Mouse (Mus musculus): Measurements from ENCODE around the gene Sirt1.
"Not testable (repeated sequence)": the region's sequence is repeated elsewhere in the genome, so short reads cannot be mapped to it uniquely, and the experiment has no call there.

The Sirt1 gene

DNA sequence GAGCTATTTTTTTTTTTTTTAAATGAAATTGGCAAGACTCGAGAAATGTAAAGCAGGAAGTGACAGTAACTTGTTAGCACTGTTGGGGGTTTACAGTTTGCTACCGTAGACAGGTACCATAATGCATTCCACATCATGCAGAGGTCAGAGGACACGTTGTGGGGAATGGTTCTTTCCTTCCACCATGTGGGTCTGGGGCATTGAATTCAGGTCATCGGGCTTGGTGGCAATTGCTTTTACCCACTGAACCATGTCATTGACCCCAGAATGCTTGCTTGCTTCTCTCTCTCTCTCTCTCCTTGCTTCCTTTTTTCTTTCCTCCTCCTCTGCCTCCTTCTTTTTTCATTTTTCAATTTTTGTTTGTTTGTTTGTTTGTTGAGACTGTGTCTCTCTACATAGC is 7.4 kb upstream of the Sirt1 start:
- no peak for DNase-seq (ENCODE audit: low read depth)

GRCm38 (mm10) chr10:63386991-63387390 is 5.5 kb upstream of the Sirt1 start:
- no peak for DNase-seq (ENCODE audit: low read depth)

DNA sequence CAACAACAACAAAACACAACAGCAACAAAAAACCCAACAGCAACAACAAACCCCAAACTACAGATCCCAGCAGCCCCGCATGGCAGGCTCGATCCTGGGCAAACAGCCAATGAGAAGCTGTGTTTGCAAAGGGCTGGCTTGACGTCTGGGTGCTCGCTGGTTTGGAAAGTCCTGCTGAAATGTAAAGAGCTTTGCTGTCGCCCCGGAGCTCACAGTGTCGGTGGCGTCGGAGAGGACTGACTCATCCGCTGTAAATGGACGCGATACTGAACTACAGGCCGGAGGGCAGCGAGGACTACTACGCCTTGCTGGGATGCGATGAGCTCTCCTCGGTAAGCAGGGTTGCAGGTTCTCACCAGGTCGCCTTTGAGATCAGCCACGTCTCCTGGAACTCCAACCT is 4.9 kb upstream of the Sirt1 start:
- peak; percentile 21 for DNase-seq (ENCODE audit: low read depth)

GRCm38 (mm10) chr10:63385897-63386296 is 4.4 kb upstream of the Sirt1 start:
- not testable (repeated sequence) for DNase-seq (ENCODE audit: low read depth)

GRCm38 (mm10) chr10:63382372-63383279 is 1.1 kb upstream of the Sirt1 start, which contains the start of gene Dnajc12:
Gene Dnajc12 (plus strand): TSS chr10:63382443.
- DNase-seq (ENCODE audit: low read depth): peak; percentile 91

- no peak for DNase-seq (ENCODE audit: low read depth)
Measured at GRCm38 (mm10) chr10:63378948-63379680, 2.4 kb downstream of the Sirt1 start.

- peak; percentile 34 for DNase-seq (ENCODE audit: low read depth)
Measured at GRCm38 (mm10) chr10:63377468-63377867, 4.0 kb downstream of the Sirt1 start.

DNA sequence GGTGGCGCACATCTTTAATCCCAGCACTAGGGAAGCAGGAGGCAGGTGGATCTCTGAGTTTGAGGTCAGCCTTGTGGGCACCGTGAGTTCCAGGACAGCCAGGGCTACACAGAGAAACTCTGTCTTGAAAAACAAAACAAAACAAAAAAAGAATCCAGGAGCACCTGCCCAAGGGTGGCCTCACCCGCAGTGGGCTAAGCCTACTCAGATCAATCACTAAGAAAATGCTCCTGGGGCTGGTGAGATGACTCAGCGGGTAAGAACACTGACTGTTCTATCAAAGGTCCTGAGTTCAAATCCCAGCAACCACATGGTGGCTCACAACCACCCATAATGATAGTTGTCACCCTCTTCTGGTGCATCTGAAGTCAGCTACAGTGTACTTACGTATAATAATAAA is 5.2 kb downstream of the Sirt1 start:
- DNase-seq (ENCODE audit: low read depth): no peak

DNA sequence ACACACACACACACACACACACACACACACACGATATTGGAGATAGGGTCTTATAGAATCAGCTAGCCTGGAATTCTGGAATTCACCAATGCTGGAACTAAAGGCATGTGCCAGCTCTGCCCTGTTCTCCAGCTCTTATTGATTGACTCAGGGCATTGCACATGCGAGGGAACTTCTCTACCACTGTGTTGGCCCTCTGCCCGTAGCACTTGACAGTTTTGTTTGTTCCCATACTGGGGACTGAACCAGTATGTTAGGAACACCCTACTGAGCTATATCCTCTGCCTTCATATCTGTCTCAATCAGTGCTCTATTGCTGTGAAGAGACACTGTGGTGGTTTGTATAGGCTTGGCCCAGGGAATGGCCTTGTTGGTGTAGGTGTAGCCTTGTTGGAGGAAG is 13.5 kb downstream of the Sirt1 start:
- no peak for DNase-seq (ENCODE audit: low read depth)

DNA sequence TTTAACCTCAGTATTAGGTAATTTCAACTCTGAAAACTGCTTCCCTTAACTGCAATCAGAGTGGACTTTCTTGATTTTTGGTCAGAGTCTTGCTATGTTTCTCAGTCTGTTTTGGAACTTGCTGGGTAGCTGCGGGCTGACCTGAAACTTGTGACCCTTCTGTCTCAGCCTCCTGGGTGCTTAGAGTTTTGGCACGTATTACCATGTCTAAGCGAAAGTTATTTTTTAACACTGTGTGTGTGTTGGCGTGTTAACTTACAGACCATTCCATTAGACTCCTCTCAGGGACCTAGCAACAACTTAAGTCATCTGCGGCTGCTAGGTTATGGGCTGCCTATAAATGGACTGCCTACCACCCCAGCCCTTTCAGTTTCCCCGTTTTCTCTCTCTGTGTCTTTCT is 14.1 kb downstream of the Sirt1 start:
- DNase-seq (ENCODE audit: low read depth): no peak

DNA sequence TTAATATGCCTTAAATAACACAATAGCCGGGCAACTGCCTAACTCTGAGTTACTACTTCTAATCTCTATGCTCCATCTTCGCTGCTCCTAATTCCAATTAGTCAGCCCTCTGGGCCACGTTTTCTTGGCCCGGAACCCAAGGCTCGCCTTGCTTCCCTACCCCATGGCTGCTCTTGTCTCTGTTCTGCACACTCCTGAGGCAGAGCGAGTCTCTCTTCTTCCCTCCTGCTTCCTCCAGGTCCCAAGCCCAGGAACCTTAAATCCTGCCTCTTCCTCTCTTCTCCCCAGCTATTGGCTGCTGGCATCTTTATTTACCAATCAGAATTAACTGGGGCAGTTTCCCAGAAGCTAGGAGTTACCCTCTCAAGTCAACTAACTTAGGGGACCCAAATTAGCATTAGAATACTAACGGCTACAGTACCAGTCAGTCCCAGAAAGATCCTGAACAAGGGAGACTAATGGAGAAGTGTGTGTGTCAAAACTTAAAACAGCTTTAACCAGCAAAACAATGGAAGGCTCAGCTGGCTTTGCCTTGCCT is 15.5 kb downstream of the Sirt1 start:
- DNase-seq (ENCODE audit: low read depth): no peak

- no peak for DNase-seq (ENCODE audit: low read depth)
Measured at GRCm38 (mm10) chr10:63360502-63360901, 21.0 kb downstream of the Sirt1 start.

GRCm38 (mm10) chr10:63352111-63352510 is 29.4 kb downstream of the Sirt1 start:
- DNase-seq (ENCODE audit: low read depth): no peak

DNA sequence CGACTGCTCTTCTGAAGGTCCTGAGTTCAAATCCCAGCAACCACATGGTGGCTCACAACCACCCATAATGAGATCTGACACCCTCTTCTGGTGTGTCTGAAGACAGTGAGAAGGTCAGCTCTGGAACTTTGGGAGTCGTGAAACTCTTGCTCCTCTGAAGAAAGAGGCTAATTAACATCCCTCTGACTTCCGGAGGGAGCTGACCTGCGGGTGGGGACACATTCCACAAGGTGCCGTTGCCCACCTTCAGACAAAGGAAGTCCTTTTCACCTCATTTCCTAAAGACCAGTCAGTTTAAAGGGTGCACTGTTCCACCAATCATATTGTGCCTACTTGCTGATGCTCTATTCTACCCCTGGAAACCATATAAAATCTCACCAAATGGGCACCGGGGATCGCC is 30.4 kb downstream of the Sirt1 start:
- DNase-seq (ENCODE audit: low read depth): not testable (repeated sequence)

GRCm38 (mm10) chr10:63350666-63351065 is 30.8 kb downstream of the Sirt1 start:
- DNase-seq (ENCODE audit: low read depth): no peak

GRCm38 (mm10) chr10:63348291-63348690 is 33.2 kb downstream of the Sirt1 start:
- DNase-seq (ENCODE audit: low read depth): no peak

GRCm38 (mm10) chr10:63344751-63345150 is 36.8 kb downstream of the Sirt1 start:
- DNase-seq (ENCODE audit: low read depth): no peak

- no peak for DNase-seq (ENCODE audit: low read depth)
Measured at GRCm38 (mm10) chr10:63341351-63341750, 40.2 kb downstream of the Sirt1 start.

- peak; percentile 29 for DNase-seq (ENCODE audit: low read depth)
Measured at GRCm38 (mm10) chr10:63338914-63339643, 42.4 kb downstream of the Sirt1 start.

GRCm38 (mm10) chr10:63337951-63338836 is 43.3 kb downstream of the Sirt1 start:
- peak; percentile 6 for DNase-seq (ENCODE audit: low read depth)

DNA sequence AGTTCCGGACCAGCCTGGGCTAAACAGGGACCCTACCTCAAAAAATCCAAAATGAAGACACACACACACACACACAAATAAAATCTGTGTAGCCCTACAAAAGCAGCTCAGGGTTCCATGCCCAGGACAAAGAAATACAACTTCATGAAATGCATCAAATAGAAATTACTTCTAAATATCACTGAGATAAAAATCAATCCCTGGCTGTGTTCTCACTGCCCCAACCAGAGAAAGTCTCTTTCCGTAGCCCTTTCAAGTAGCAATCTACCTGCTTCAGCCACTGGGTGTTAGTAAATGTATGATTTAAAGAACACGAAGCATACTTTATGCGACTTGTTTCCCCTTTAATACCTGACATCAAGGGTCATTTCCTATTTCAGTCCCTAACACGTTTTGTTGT is 44.2 kb downstream of the Sirt1 start:
- DNase-seq (ENCODE audit: low read depth): no peak
